Mouse (Mus musculus) embryonic facial prominence, embryonic 10.5 days (tissue): ENCODE measurements at regions not wholly inside any gene's neighbourhood (a gene's known extent, or its start where the extent isn't known, plus 50 kb on each side); places are given as distances from the start of the nearest gene placed in this dataset.

Experiments used
- DNase-seq: peaks from one replicate; pipeline ENCODE4 v3.0.0-alpha.2; 2017; ENCODE audit warnings: low spot score
- H3K27ac ChIP-seq: fragments of 300-500 bp; sonication (generic); replicated peaks from 2 replicates; pipeline ENCODE4 v1.5.1; 2016; ENCODE audit warnings: mild to moderate bottlenecking
- H3K27me3 ChIP-seq: fragments of 300-500 bp; sonication (generic); replicated peaks from 2 replicates; pipeline ENCODE4 v1.6.1; 2016; ENCODE audit warnings: low read depth, mild to moderate bottlenecking; ENCODE audit not compliant: poor library complexity, severe bottlenecking
- H3K36me3 ChIP-seq: fragments of 300-500 bp; sonication (generic); replicated peaks from 2 replicates; pipeline ENCODE4 v1.6.1; 2016; ENCODE audit warnings: mild to moderate bottlenecking, moderate library complexity
- H3K4me1 ChIP-seq: fragments of 300-500 bp; sonication (generic); 2 replicates; pipeline ENCODE4 v1.6.1; 2016
- H3K4me3 ChIP-seq: fragments of 300-500 bp; sonication (generic); 2 replicates; pipeline ENCODE4 v1.5.1; 2016; ENCODE audit warnings: mild to moderate bottlenecking, moderate library complexity
- H3K9me3 ChIP-seq: fragments of 300-500 bp; sonication (generic); 2 replicates; pipeline ENCODE4 v1.6.1; 2016; ENCODE audit warnings: mild to moderate bottlenecking
- WGBS: fragments of 180-500 bp; shearing (Covaris S2); methylation state at CpG from one replicate; pipeline ENCODE4 v1.1.7; 2016; 5-methylcytosine and 5-hydroxymethylcytosine counted together

GRCm38 (mm10) chr4:7171637-7172417 is 1067.0 kb downstream of the Car8 start:
- no peaks in the 10 kb centered on the region for H3K4me1 ChIP-seq
- no peak for DNase-seq
- WGBS = 82% methylated on average over 4 of the region's 4 CpGs
- H3K27ac ChIP-seq = no peak overlapping the region
- H3K9me3 ChIP-seq = no peaks in the 10 kb centered on the region
- no peaks in the 10 kb centered on the region for H3K27me3 ChIP-seq
- H3K36me3 ChIP-seq = no peaks in the 10 kb centered on the region
- H3K4me3 ChIP-seq = no peak overlapping the region

GRCm38 (mm10) chr4:7161411-7161810 is 1077.4 kb downstream of the Car8 start:
- WGBS = 92% methylated on average over 4 of the region's 4 CpGs
- no peaks in the 10 kb centered on the region for H3K36me3 ChIP-seq
- no peak overlapping the region for H3K27ac ChIP-seq
- no peaks in the 10 kb centered on the region for H3K9me3 ChIP-seq
- no peak overlapping the region for H3K4me3 ChIP-seq
- DNase-seq = no peak
- H3K4me1 ChIP-seq = no peaks in the 10 kb centered on the region
- no peaks in the 10 kb centered on the region for H3K27me3 ChIP-seq

GRCm38 (mm10) chr4:7157883-7158282 is 1081.0 kb downstream of the Car8 start:
- no peak overlapping the region for H3K4me3 ChIP-seq
- H3K4me1 ChIP-seq = no peaks in the 10 kb centered on the region
- 76% methylated on average over 3 of the region's 3 CpGs for WGBS
- no peak for DNase-seq
- no peaks in the 10 kb centered on the region for H3K27me3 ChIP-seq
- H3K9me3 ChIP-seq = no peaks in the 10 kb centered on the region
- no peak overlapping the region for H3K27ac ChIP-seq
- H3K36me3 ChIP-seq = no peaks in the 10 kb centered on the region

GRCm38 (mm10) chr4:7154256-7154655 is 1084.6 kb downstream of the Car8 start:
- 64% methylated on average over 3 of the region's 3 CpGs for WGBS
- no peak overlapping the region for H3K27ac ChIP-seq
- H3K27me3 ChIP-seq = no peaks in the 10 kb centered on the region
- H3K4me1 ChIP-seq = no peaks in the 10 kb centered on the region
- H3K36me3 ChIP-seq = no peaks in the 10 kb centered on the region
- H3K4me3 ChIP-seq = no peak overlapping the region
- DNase-seq = no peak
- no peaks in the 10 kb centered on the region for H3K9me3 ChIP-seq

GRCm38 (mm10) chr4:7153835-7154234 is 1085.0 kb downstream of the Car8 start:
- Histone ChIP-seq H3K36me3 (no peaks in the 10 kb centered on the region), H3K9me3 (no peaks in the 10 kb centered on the region), H3K4me3 (no peak overlapping the region), H3K27ac (no peak overlapping the region), H3K27me3 (no peaks in the 10 kb centered on the region), H3K4me1 (no peaks in the 10 kb centered on the region)
- 11% methylated on average over 1 of the region's 1 CpGs for WGBS
- no peak for DNase-seq

GRCm38 (mm10) chr4:7145756-7146155 is 1093.1 kb downstream of the Car8 start:
- Histone ChIP-seq H3K4me1 (no peaks in the 10 kb centered on the region), H3K36me3 (no peaks in the 10 kb centered on the region), H3K27ac (no peak overlapping the region), H3K27me3 (no peaks in the 10 kb centered on the region), H3K9me3 (no peaks in the 10 kb centered on the region), H3K4me3 (no peak overlapping the region)
- no peak for DNase-seq
- 68% methylated on average over 2 of the region's 2 CpGs for WGBS

GRCm38 (mm10) chr4:7144215-7144614 is 1094.6 kb downstream of the Car8 start:
- Histone ChIP-seq H3K36me3 (no peaks in the 10 kb centered on the region), H3K27me3 (no peaks in the 10 kb centered on the region), H3K4me3 (no peak overlapping the region), H3K9me3 (no peaks in the 10 kb centered on the region), H3K4me1 (no peaks in the 10 kb centered on the region), H3K27ac (no peak overlapping the region)
- DNase-seq = no peak

- Histone ChIP-seq H3K9me3 (no peaks in the 10 kb centered on the region), H3K27ac (no peak overlapping the region), H3K4me1 (no peaks in the 10 kb centered on the region), H3K27me3 (no peaks in the 10 kb centered on the region), H3K4me3 (no peak overlapping the region), H3K36me3 (no peaks in the 10 kb centered on the region)
- 87% methylated on average over 2 of the region's 2 CpGs for WGBS
- no peak for DNase-seq
Measured at GRCm38 (mm10) chr4:7143676-7144075, 1095.2 kb downstream of the Car8 start.

- 86% methylated on average over 6 of the region's 6 CpGs for WGBS
- no peak overlapping the region for H3K27ac ChIP-seq
- no peak overlapping the region for H3K4me3 ChIP-seq
Measured at GRCm38 (mm10) chr4:7142781-7143180, 1096.1 kb downstream of the Car8 start.

GRCm38 (mm10) chr4:7112159-7112558 is 1126.7 kb downstream of the Car8 start:
- DNase-seq = no peak
- H3K36me3 ChIP-seq = no peaks in the 10 kb centered on the region
- H3K27ac ChIP-seq = no peak overlapping the region
- H3K4me1 ChIP-seq = no peaks in the 10 kb centered on the region
- no peaks in the 10 kb centered on the region for H3K27me3 ChIP-seq
- H3K4me3 ChIP-seq = no peak overlapping the region
- no peaks in the 10 kb centered on the region for H3K9me3 ChIP-seq
- WGBS = 57% methylated on average over 4 of the region's 4 CpGs

More at GRCm38 (mm10) chr4:7142781-7143180, 1096.1 kb downstream of the Car8 start:
- Histone ChIP-seq H3K27me3 (no peaks in the 10 kb centered on the region), H3K36me3 (no peaks in the 10 kb centered on the region), H3K4me1 (no peaks in the 10 kb centered on the region), H3K9me3 (no peaks in the 10 kb centered on the region)
- DNase-seq = no peak

GRCm38 (mm10) chr4:7092957-7093356 is 1145.9 kb downstream of the Car8 start:
- H3K4me3 ChIP-seq = no peak overlapping the region
- no peak overlapping the region for H3K27ac ChIP-seq
- no peaks in the 10 kb centered on the region for H3K36me3 ChIP-seq
- 87% methylated on average over 7 of the region's 7 CpGs for WGBS
- H3K9me3 ChIP-seq = 0 out of 2 replicates have a peak, but pooled peaks cover 4% of the 10 kb centered on the region
- no peaks in the 10 kb centered on the region for H3K4me1 ChIP-seq
- H3K27me3 ChIP-seq = no peaks in the 10 kb centered on the region
- no peak for DNase-seq

- Histone ChIP-seq H3K4me1 (no peaks in the 10 kb centered on the region), H3K27ac (no peak overlapping the region), H3K4me3 (no peak overlapping the region), H3K36me3 (no peaks in the 10 kb centered on the region), H3K9me3 (peaks cover 7% of the 10 kb centered on the region; the same call in 1 of the 2 replicates), H3K27me3 (no peaks in the 10 kb centered on the region)
- DNase-seq = no peak
Measured at GRCm38 (mm10) chr4:7091201-7091814, 1147.5 kb downstream of the Car8 start.
